Mouse (Mus musculus) limb, embryonic 14.5 days (tissue): Measurements from ENCODE around the gene Gm20388. TPM values are rescaled to one million over a fixed set of nuclear protein-coding genes. Genes with fewer than 3 reads are reported as not detected.

ENCODE experiments used
- ATAC-seq: fragments of 200-750 bp; cut with Nextera tagmentation; 2 replicates; pipeline ENCODE4 v1.8.0; 2017; ENCODE audit warnings: low read depth, moderate number of reproducible peaks, moderate TSS enrichment; ENCODE audit not compliant: low FRiP score
- DNase-seq: peaks from one replicate; pipeline ENCODE4 v3.0.0-alpha.2; 2015; ENCODE audit warnings: low spot score
- H3K27ac ChIP-seq: fragments of 300-500 bp; sonication (generic); replicated peaks from 2 replicates; pipeline ENCODE4 v1.5.1; 2014; ENCODE audit warnings: low read depth, mild to moderate bottlenecking, low read length, moderate library complexity, mixed read lengths
- H3K27me3 ChIP-seq: fragments of 300-500 bp; sonication (generic); 2 replicates; pipeline ENCODE4 v1.6.1; 2014; ENCODE audit warnings: low read length, mixed read lengths; ENCODE audit not compliant: control insufficient read depth, insufficient read depth
- H3K36me3 ChIP-seq: fragments of 300-500 bp; sonication (generic); 2 replicates; pipeline ENCODE4 v1.6.1; 2014; ENCODE audit warnings: mild to moderate bottlenecking, low read length, moderate library complexity, mixed read lengths; ENCODE audit not compliant: control insufficient read depth, insufficient read depth
- H3K4me1 ChIP-seq: fragments of 300-500 bp; sonication (generic); 2 replicates; pipeline ENCODE4 v1.6.1; 2014; ENCODE audit warnings: antibody characterized with exemption, low read length, mixed read lengths; ENCODE audit not compliant: control insufficient read depth, insufficient read depth
- H3K4me2 ChIP-seq: fragments of 300-500 bp; sonication (generic); replicated peaks from 2 replicates; pipeline ENCODE4 v1.6.1; 2014; ENCODE audit warnings: low read depth, mild to moderate bottlenecking, low read length, moderate library complexity; ENCODE audit not compliant: severe bottlenecking
- H3K4me3 ChIP-seq: fragments of 300-500 bp; sonication (generic); replicated peaks from 2 replicates; pipeline ENCODE4 v1.5.1; 2014; ENCODE audit warnings: low read length
- H3K9ac ChIP-seq: fragments of 300-500 bp; sonication (generic); 2 replicates; pipeline ENCODE4 v1.6.1; 2014; ENCODE audit warnings: mild to moderate bottlenecking, low read depth, low read length, moderate library complexity; ENCODE audit not compliant: severe bottlenecking
- H3K9me3 ChIP-seq: fragments of 300-500 bp; sonication (generic); 2 replicates; pipeline ENCODE4 v1.6.1; 2016; ENCODE audit warnings: low read length; ENCODE audit not compliant: control insufficient read depth
- POLR2A ChIP-seq: fragments of 200-500 bp; IDR thresholded peaks from 2 replicates; pipeline ENCODE4 v1.8.0; 2012; ENCODE audit warnings: inconsistent platforms, mild to moderate bottlenecking, moderate library complexity, borderline replicate concordance; ENCODE audit not compliant: insufficient read depth, insufficient read length; ENCODE audit errors: extremely low read depth
- WGBS: fragments of 180-500 bp; shearing (Covaris S2); extraction: QIAGEN DNeasy Blood & Tissue Kit; methylation state at CpG from one replicate; pipeline ENCODE4 v1.1.7; 2014; 5-methylcytosine and 5-hydroxymethylcytosine counted together
- polyA plus RNA-seq, 2 experiments: library from polyadenylated mRNA; depleted of rRNA in 1 of 2; stranded (reverse) in 1 of 2; unstranded in 1 of 2; fragments of >200 nt; fragmentation: Nextera tagmentation in 1 of 2; extraction: Ambion mirVana in 1 of 2; gene quantifications; 2 replicates each; pipeline versions ENCODE4 v1.2.1 to v1.2.3; 2012 to 2014

Gm20388 gene
- polyA plus RNA-seq, 2 experiments, result 1.9 to 49.9 TPM

DNA sequence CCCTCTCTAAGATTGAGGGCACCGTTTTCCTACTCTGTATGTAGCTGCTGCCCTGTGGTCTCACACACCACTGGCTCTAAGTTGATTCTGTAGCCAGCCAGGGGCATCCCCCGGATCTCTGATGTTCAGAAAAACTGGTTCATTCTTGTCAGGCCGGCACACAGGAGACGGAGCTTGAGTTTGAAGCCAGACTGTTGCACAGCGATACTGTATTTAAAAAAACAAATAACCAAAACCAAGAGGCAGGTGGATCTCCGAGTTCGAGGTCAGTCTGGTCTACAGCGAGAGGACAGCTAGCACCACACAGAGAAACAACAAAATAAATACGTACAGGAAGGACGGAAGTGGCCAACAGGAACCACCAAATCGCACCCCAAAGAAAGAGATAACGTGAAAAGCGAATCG is 3154.2 kb downstream of the Gm20388 start:
- no peaks in the 10 kb centered on the region for H3K27me3 ChIP-seq
- peak overlapping the region; percentile 78 for H3K4me2 ChIP-seq
- TF ChIP-seq POLR2A, result no peak
- ATAC-seq (peak; percentile 20), DNase-seq (no peak)
- H3K36me3 ChIP-seq, result peaks cover 13% of the 10 kb centered on the region
- H3K9me3 ChIP-seq, result no peaks in the 10 kb centered on the region
- peaks cover 12% of the 10 kb centered on the region for H3K4me1 ChIP-seq
- H3K27ac ChIP-seq, result peak overlapping the region; percentile 83
- H3K4me3 ChIP-seq, result peak overlapping the region; percentile 92
- 2% methylated on average over 14 of the region's 14 CpGs for WGBS
- peak overlapping the region; percentile 93 for H3K9ac ChIP-seq

DNA sequence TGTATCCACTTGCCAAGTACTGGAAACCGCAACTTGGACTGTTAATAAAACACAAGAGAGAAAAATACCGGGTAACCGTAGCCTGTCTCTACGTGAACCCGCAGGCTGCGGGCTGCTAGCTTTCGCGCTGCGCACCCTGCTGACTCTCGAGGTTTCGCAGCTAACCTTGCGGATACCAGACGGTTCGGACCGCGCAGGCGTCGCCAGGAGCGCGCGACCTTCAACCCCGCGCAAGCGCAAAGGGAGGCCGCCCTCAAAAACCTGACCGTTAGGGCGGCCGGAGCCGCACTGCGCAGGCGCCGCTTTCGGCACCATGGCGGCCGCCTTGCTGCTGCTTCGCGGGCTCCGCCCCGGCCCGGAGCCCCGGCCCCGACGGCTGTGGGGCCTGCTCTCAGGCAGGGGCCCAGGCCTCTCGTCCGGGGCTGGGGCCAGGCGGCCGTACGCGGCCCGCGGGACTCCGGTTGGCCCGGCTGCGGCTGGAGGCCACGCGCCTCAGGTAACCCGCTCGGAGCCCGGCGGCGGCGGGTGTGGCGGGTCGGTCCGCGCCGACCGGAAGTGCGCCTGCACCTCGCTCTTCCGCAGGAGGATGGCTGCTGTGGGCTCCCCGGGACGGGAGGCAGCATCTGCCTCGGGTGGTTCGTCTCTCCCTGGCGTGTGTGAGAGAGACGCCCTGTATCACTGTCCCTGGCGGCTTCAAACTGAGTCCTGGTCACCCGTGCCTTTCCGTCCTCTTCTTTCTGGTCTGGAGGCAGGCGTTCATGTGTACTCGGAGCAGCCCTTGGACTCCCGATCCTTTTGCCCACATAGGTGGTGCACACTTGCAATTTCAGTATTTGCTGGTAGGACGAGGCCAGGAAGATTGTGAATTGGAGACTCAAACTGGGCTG is 3154.8 kb downstream of the Gm20388 start:
- peak overlapping the region; percentile 92 for H3K4me3 ChIP-seq
- WGBS, result under 1% methylated on average over 74 of the region's 84 CpGs
- DNase-seq (peak; percentile 95), ATAC-seq (peak; percentile 98)
- peaks cover 18% of the 10 kb centered on the region for H3K36me3 ChIP-seq
- no peaks in the 10 kb centered on the region for H3K9me3 ChIP-seq
- H3K27me3 ChIP-seq, result no peaks in the 10 kb centered on the region
- peak; percentile 89; the same call in 1 of the 2 replicates for TF ChIP-seq POLR2A
- peak overlapping the region; percentile 93 for H3K9ac ChIP-seq
- peak overlapping the region; percentile 78 for H3K4me2 ChIP-seq
- peak overlapping the region; percentile 83 for H3K27ac ChIP-seq
- peaks cover 12% of the 10 kb centered on the region for H3K4me1 ChIP-seq

DNA sequence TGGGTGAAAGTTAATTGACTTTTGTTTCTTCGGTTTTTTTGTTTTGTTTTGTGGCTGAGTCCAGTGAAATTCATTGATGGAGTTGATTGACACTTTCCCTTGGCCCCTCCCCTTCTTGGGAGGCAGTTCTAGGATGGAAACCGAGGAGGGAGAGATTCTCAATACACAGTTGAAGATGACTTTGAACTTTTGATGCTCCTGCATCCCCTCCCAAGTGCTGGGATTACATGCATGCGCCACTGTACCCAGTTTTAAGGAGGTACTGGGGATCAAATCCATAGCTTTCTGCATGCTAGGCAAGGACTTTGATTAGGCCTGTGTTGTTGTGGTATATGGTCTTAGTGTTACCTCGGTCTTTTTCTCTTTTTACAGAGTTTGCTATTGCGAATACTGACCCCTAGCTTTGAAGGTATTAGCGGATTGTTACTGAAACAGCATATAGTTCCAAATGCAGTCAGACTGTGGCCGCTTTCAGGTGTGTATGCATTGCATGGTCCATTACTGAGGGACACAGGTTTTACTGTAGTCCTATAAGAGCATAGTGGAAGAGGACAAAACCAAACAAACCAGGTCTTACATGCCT is 3155.6 kb downstream of the Gm20388 start:
- H3K9ac ChIP-seq, result peak overlapping the region; percentile 93
- peak overlapping the region; percentile 83 for H3K27ac ChIP-seq
- H3K4me3 ChIP-seq, result peak overlapping the region; percentile 92
- TF ChIP-seq POLR2A, result no peak
- peak overlapping the region; percentile 78 for H3K4me2 ChIP-seq
- WGBS, result 32% methylated on average over 7 of the region's 7 CpGs
- ATAC-seq (no peak), DNase-seq (no peak)
- no peaks in the 10 kb centered on the region for H3K27me3 ChIP-seq
- H3K36me3 ChIP-seq, result peaks cover 22% of the 10 kb centered on the region
- no peaks in the 10 kb centered on the region for H3K9me3 ChIP-seq
- H3K4me1 ChIP-seq, result peaks cover 12% of the 10 kb centered on the region

DNA sequence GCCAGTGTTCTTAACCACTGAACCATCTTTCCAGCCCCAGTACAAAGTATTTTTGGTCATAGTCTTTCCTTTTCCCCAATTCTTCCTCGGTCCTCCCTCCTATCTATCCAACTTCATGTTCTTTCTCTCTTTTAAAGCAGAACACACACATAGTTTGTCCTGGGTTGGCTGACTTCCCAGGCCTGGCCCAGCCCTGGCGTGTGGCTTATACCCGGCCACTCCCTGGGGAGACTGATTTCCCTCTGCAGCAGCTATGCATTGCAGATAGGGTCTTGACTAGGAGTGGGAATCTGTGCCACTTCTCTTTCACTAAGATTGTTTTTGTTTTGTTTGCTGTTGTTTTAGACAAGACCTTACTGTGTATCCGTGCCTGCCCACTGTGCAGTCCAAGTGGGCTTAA is 3160.5 kb downstream of the Gm20388 start:
- H3K4me3 ChIP-seq, result no peak overlapping the region
- H3K9me3 ChIP-seq, result no peaks in the 10 kb centered on the region
- peaks cover 59% of the 10 kb centered on the region for H3K36me3 ChIP-seq
- H3K4me1 ChIP-seq, result peaks cover 6% of the 10 kb centered on the region
- no peak overlapping the region for H3K9ac ChIP-seq
- no peak for TF ChIP-seq POLR2A
- no peak overlapping the region for H3K4me2 ChIP-seq
- no peak for DNase-seq
- ATAC-seq, result no peak
- WGBS, result 81% methylated on average over 4 of the region's 4 CpGs
- no peak overlapping the region for H3K27ac ChIP-seq
- H3K27me3 ChIP-seq, result no peaks in the 10 kb centered on the region

DNA sequence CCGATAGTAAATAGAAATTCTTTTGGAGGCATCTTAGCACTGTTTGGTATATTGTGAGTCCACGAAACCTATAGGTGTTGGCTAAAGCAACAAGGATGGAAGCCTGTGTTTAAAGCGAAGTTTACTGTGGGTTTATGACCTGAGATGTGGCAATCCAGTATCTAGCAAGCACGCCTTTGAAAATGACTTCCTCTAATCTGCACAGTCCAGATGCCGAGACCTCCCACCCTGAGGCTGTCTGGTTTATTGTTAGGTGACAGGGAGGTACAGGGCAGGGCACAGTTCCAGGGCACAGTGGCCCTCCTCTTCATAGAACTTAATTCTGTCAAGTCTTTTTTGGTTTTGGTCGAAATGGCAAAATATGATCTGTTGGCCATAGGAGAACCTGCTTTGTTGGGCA is 3166.6 kb downstream of the Gm20388 start:
- no peaks in the 10 kb centered on the region for H3K27me3 ChIP-seq
- H3K4me2 ChIP-seq, result no peak overlapping the region
- no peak for TF ChIP-seq POLR2A
- no peak overlapping the region for H3K27ac ChIP-seq
- no peak overlapping the region for H3K9ac ChIP-seq
- 80% methylated on average over 6 of the region's 6 CpGs for WGBS
- no peaks in the 10 kb centered on the region for H3K4me1 ChIP-seq
- no peak overlapping the region for H3K4me3 ChIP-seq
- no peaks in the 10 kb centered on the region for H3K9me3 ChIP-seq
- DNase-seq, result no peak
- ATAC-seq, result no peak
- H3K36me3 ChIP-seq, result peaks cover 84% of the 10 kb centered on the region
